Mouse (Mus musculus): ENCODE data around the gene Shroom4.

- TF ChIP-seq CTCF (IDR thresholded peaks at IDR 0.05; ENCODE audit: low read depth, low read length) (no peak), GATA1 (IDR thresholded peaks at IDR 0.05; ENCODE audit: borderline replicate concordance, low read length) (no peak)
Measured at GRCm38 (mm10) chrX:6536636-6537035, 137.0 kb downstream of the Shroom4 start.

All from G1E (cell line).